Mouse (Mus musculus): ENCODE results near the gene Pla2g12a.
A peak's percentile ranks its signal among the peaks of the same experiment; 100 is the strongest.

- TF ChIP-seq CTCF (IDR thresholded peaks at IDR 0.05; ENCODE audit: low read depth) (no peak), EP300 (IDR thresholded peaks at IDR 0.05; ENCODE audit: low read depth) (peak; percentile 66)
These were observed 7.2 kb downstream of the Pla2g12a start for GRCm38 (mm10) chr3:129885577-129885976.

Measured in liver, postnatal 0 days (tissue).